Mouse (Mus musculus) brown adipose tissue, adult 24 weeks (tissue): ENCODE results near the gene Plcxd2. TPM values are rescaled to one million over a fixed set of nuclear protein-coding genes. Genes with fewer than 3 reads are reported as not detected.

ENCODE experiments used
- H3K27ac ChIP-seq: fragments of 200-500 bp; replicated peaks from 2 replicates; pipeline ENCODE4 v1.5.1; 2012; ENCODE audit warnings: low read depth, mild to moderate bottlenecking, low read length
- H3K4me1 ChIP-seq: fragments of 200-500 bp; 2 replicates; pipeline ENCODE4 v1.6.1; 2012; ENCODE audit warnings: low read length, mixed read lengths; ENCODE audit not compliant: control insufficient read depth, insufficient read depth, insufficient read length
- H3K4me3 ChIP-seq: fragments of 200-500 bp; 2 replicates; pipeline ENCODE4 v1.5.1; 2012; ENCODE audit warnings: low read depth, mild to moderate bottlenecking, low read length, moderate library complexity; ENCODE audit not compliant: insufficient read depth
- polyA plus RNA-seq: library from polyadenylated mRNA; stranded (reverse); fragments of >200 nt; gene quantifications from 2 replicates; pipeline ENCODE4 v1.2.4, GENCODE M21; 2012; ENCODE audit not compliant: missing spikeins, insufficient read depth, insufficient read length

Plcxd2 gene
- polyA plus RNA-seq, 1 experiment: 0.20 TPM

DNA sequence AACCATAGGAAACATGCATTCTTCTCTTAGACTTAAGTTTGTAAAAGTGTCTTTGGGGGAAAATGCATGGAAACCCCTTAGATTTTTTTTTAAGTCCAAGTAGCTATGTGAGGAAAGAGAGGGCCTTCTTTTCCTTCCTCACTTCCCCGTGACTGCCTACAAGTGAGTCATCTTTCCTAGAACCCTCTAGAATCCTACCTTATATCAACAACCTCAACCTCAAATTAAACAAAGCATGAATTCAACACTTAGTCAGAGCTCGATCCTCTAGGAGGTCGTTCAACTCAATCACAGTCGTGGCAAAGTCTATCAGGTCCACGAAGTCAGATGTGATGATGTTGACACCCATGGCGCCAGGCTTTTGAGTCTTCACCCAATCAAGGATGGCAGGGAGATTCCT is 45.2 kb downstream of the Plcxd2 start:
- Histone ChIP-seq H3K4me1 (no peaks in the 10 kb centered on the region; the same call in 1 of the 2 replicates), H3K27ac (no peak overlapping the region), H3K4me3 (no peak overlapping the region)

DNA sequence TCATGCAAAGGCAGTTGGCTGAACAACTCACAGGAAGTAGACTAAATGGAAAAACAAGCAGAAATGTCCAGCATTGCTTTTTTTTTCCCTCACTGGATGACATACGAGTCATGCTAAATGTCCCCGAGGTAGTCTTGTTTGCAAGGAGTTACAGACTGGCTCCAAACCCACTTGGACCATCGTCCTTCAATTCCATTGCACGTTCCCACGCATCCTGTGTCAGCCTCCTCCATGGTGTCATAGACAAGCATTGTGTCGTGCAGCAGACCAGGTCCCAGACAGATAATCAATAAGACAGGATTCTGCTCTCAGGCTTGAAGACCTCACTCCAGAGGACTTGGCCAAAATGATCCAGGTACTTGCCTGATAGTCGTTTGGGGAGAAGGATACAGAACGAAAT is 46.2 kb downstream of the Plcxd2 start:
- H3K27ac ChIP-seq: no peak overlapping the region
- H3K4me1 ChIP-seq: no peaks in the 10 kb centered on the region; the same call in 1 of the 2 replicates
- H3K4me3 ChIP-seq: no peak overlapping the region

DNA sequence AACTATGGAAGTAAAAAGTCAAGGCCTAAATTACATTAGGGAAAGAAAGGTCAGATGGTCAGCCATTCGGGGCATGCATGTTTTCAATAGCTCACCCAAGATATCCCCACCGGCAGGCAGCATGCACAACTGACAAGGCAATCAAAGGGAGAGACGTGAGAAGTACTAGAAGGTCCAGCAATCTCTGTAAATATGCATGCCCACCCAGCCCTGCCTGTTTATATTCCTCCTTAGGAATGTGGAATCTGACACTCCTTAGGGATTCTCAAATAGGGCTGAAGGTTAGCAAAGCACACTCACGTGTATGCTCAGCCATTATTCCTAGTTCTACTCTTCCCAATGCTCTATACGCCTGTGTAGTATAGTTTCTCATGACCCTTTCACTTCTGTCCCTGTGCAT is 46.9 kb downstream of the Plcxd2 start:
- Histone ChIP-seq H3K27ac (0 out of 2 replicates have a peak overlapping the region, but pooled peaks have one; percentile 15), H3K4me1 (no peaks in the 10 kb centered on the region; the same call in 1 of the 2 replicates), H3K4me3 (no peak overlapping the region)

DNA sequence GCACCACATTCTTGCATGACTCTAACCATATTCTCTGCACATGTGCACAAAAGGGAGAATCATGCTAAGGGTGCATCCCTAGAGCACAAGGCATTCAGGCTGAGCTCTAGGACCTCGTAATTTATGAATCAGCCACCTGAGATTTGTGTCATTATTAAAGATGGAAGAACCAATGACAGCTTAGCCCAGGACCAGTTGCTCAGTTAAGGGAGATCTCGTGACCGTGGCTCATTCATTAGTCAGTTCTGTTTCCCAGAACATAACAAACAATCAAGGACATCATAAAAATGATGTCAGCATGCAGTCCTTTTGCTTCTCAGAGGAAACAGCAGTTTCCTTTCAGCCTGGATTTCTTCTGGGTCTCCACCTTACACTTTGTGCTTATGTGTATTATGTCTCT is 49.0 kb downstream of the Plcxd2 start:
- Histone ChIP-seq H3K27ac (no peak overlapping the region), H3K4me3 (no peak overlapping the region), H3K4me1 (no peaks in the 10 kb centered on the region; the same call in 1 of the 2 replicates)

DNA sequence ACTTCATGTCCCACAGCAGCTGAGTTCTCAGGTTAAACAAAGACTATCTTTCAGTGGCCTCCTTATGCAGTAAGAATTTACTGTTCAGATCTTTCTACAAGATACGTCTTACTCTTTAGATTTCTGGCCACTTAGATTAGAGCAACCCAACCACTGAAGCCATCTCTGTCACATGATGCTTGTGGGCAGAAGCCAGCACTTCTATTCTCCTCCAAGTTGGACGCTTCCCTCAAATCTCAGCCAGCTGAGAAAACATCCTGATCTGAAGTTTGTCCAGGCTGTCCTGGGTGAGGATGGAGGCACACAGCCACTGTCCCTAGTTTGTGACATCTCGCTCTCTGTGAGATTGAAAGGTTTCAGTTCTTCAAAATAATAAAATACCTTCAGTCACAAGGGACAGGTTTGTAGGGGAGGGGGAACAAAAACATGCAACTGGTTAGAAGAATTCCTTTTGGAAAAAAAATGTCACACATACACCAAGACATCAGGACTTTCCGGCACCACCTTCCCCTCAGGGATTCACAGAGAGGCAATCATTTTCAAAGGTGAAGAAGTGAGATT is 53.5 kb downstream of the Plcxd2 start:
- Histone ChIP-seq H3K27ac (no peak overlapping the region), H3K4me3 (no peak overlapping the region), H3K4me1 (no peaks in the 10 kb centered on the region)

DNA sequence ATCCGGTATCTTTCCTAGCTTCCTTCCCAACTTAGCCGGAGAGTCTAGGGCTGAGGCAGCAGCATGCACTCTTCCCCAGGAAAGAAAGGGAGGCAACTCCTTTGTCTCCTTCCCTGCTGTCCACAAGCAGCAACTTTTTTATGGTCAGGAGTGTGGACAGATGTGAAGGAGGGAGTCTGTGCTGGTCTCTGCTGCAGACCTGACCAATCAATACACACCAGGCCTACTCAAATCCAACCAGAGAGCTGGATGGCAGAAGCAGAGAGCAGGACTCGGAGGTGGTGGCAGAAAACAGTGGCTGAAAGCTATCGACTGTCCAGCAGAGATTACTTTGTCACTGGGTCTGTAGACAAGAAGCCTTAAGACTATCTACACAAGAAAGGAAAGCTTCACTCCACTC is 56.6 kb downstream of the Plcxd2 start, which contains the start of gene Phldb2:
TSS of gene Phldb2 (minus strand) at position 205 of the 400 bp plus-strand sequence.
- Histone ChIP-seq H3K27ac (no peak within 1 kb of the TSS), H3K4me1 (no peaks in the 10 kb centered on the region), H3K4me3 (no peak within 1 kb of the TSS)

DNA sequence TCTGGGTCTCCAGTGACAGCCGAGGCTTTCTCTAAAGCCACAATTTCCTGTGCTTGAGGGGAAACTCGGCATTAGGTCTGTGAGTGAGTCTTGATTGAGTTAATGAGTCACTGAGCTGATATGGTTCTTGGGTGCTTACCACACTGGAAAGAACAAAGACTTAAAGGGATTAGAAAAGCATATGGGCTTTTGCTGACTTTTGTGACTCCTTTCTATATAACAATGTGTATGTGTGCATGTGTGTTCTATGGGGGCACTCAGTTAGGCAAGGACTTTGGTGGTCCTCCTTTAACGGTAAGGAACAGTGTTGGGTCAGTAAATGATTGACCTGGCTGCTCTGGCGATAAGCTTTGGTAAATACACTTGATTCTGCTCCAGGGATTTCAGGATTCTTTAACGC is 57.5 kb downstream of the Plcxd2 start:
- Histone ChIP-seq H3K27ac (no peak overlapping the region), H3K4me3 (no peak overlapping the region), H3K4me1 (no peaks in the 10 kb centered on the region)

DNA sequence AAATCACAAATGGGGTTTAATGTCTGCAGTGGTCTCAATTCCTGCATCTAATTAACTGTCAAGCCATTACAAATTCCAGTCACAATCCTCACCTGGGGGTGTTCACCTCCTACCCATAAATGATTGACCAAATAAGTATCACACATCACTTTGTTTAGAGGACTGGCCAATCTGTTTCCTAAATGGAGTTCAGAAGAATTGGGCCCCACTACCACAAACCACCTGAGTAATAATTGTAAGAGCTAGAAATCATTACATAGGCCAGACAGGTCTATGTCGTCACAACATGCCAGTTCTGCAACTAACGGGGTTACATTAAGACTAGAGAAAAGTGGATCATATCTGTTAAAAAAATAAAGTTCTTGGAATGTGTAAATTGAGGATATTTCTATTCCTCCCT is 58.0 kb downstream of the Plcxd2 start:
- no peak overlapping the region for H3K27ac ChIP-seq
- no peak overlapping the region for H3K4me3 ChIP-seq
- H3K4me1 ChIP-seq: no peaks in the 10 kb centered on the region

DNA sequence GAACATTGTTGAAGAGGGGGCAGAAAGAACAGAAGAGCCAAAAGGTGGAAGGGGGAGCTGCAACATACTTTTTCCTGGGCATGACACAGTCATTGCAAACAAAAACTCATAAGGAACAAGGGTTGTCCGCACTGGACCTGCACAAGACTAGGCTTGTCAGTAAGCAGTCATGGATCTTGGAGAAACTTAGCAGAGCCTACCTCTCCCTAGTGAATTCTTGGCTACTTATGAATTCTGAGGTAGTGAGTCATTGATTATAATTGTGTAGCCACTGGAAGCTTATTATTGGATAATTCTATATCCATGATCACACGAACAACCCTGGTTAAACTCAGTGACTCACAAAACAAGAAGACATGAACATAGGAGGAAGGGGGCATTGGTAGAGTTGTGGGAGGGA is 63.7 kb downstream of the Plcxd2 start:
- Histone ChIP-seq H3K4me1 (peaks cover 3% of the 10 kb centered on the region; the same call in 1 of the 2 replicates), H3K27ac (no peak overlapping the region), H3K4me3 (no peak overlapping the region)

DNA sequence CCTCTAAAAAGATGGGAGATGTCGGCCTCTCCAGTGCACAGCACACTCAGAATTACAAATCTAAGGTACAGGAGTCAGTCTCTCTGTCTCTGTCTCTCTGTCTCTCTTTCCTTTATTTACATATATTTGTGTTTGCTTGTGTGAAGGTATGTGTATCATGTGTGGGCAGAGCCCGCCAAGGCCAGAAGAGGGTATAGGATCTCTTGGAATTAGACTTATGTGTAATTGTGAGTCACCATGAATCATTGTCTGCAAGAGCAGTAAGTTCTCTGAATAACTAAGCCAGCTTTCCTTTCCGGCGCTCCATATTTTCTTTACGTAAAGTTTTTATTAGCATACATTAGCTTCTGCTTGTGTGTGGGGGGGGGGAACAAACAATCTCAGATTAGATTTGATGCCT is 64.4 kb downstream of the Plcxd2 start:
- H3K27ac ChIP-seq: no peak overlapping the region
- peaks cover 3% of the 10 kb centered on the region; the same call in 1 of the 2 replicates for H3K4me1 ChIP-seq
- no peak overlapping the region for H3K4me3 ChIP-seq

DNA sequence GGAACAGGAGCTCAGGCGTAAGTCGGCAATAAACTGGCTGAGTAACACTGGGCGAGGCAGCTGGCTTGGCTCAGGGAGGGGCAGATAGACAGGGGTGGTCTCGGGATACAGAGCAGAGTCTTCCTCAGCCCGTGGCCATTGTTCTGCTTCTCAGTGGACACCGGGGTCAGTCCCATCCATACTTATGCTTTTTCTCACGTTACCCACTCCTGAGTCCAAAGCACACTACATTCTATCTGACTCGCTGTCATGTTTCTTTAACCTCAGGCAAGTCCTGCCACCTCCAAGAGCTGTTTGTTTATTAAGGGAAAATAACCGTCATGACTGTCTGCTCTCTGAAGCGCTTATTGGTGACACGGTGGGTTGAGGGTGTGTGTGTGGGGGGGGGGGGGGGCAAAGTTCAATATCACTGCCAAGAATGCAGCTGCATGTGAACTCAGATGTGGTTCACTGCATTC is 64.8 kb downstream of the Plcxd2 start:
- Histone ChIP-seq H3K4me3 (no peak overlapping the region), H3K4me1 (peaks cover 3% of the 10 kb centered on the region; the same call in 1 of the 2 replicates), H3K27ac (no peak overlapping the region)

DNA sequence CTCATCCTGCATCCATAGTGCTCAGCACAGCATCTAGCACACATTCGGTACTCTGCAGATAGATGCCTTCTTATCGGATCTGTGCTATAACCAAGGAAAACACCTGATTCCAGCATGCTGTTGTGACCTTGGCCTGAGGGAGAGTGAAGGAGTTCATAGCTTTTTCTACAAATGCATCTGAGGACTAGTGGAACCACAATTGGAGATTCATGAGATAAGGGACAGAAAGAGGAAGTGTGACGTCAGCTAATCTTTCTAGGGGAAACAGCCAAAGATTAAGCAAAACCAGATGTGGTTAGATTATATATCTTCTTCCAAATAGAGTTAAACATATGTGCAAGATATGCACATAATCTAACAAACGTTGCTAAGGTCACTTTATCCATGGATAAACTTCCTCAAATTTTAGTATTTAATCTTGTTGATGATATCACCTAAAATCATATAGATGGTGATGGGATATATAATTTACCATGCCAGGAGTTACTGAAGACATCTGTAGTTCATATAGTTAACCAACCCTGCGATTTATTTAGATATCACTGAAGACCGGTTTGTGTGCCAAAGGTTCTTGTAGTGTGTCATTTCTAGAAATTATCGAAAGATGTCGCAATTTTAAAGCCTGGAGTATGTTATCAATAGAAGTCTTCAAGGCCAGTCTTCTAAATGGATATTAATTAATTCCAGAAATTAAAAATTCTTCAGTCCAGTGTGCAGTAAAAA is 67.7 kb downstream of the Plcxd2 start:
- Histone ChIP-seq H3K4me1 (peaks cover 3% of the 10 kb centered on the region; the same call in 1 of the 2 replicates), H3K27ac (peak overlapping the region; percentile 39; the same call in 1 of the 2 replicates), H3K4me3 (no peak overlapping the region)

DNA sequence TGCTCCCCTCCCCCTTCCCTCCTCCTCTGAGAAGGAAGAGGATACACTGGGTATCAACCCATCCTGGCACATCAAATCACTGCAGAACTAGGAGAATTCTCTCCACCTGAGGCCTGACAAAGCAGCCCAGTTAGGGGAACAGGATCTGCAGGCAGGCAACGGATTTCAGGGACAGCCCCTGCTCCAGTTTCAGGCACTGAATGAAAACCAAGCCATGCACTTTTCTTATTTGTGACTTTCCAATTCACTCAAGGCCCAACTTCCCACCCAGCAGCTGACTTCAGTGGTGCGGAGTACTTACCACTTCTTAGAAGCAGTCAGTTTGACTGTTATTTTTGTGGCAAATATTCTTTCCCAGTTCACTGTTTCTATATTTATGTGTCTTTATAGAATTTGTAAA is 69.3 kb downstream of the Plcxd2 start:
- Histone ChIP-seq H3K27ac (no peak overlapping the region), H3K4me1 (peaks cover 3% of the 10 kb centered on the region; the same call in 1 of the 2 replicates), H3K4me3 (no peak overlapping the region)

DNA sequence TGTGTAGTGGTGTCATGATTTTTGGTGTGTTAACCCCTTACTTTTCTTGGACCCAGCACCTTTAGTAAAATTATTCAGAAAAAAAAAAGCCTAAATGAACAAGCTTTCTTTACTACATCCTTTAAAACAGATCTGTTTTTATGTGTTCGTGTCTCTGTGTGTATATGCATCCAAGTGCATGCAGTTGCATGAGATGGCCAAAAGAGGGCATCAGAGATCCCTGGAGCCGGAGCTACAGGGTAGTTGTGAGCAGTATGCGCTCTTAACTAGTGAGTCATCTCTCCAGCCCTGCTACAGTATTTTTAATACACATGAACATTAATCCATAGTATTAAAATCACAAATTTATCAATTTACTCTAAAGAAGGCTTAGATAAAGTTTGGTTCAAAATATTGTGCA is 70.6 kb downstream of the Plcxd2 start:
- peaks cover 3% of the 10 kb centered on the region; the same call in 1 of the 2 replicates for H3K4me1 ChIP-seq
- no peak overlapping the region for H3K4me3 ChIP-seq
- H3K27ac ChIP-seq: no peak overlapping the region

DNA sequence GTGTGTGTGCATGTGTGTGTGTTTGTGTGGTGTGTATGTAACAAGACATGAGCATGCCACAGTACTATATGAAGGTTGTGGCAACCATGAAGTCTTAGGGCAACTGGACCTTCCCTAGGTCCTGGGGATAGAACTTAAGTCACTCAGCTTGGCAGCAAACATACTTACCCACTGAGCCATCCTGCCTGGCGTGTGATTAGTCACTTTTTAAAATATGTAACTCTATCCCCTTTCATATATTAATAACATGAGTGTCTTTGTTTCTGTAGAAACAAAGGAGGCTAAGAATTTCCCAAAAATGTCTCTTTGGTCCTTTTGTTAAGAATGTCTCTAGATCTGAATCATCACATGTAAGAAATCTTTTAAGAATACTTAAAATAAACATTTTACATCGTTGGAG is 72.6 kb downstream of the Plcxd2 start:
- Histone ChIP-seq H3K4me1 (peaks cover 3% of the 10 kb centered on the region; the same call in 1 of the 2 replicates), H3K27ac (no peak overlapping the region), H3K4me3 (no peak overlapping the region)

DNA sequence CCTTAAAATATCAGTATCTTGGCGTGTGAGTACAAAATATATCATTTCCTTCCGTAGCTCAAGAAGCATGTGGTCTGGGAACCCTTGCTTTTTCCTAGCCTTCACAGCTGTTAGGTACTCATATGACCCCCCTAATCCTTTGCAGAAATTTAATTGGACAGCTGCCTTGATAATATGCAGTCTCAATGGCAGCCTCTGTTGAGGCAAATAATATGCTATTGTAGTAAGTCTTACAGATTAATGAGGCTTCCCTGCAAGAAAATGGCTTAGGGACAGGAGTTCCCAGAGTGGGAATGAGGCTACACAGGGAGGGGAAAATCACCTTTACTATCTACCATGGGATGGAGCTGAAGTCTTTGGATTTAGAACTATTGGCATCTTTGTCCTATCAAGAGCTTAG is 73.5 kb downstream of the Plcxd2 start:
- Histone ChIP-seq H3K4me1 (no peaks in the 10 kb centered on the region), H3K27ac (no peak overlapping the region), H3K4me3 (no peak overlapping the region)
